Mouse (Mus musculus): ENCODE data around the gene Dnase2a. TPM values are rescaled to one million over a fixed set of nuclear protein-coding genes. Genes with fewer than 3 reads are reported as not detected.
A peak's percentile ranks its signal among the peaks of the same experiment; 100 is the strongest.
"Not testable (repeated sequence)": the region's sequence is repeated elsewhere in the genome, so short reads cannot be mapped to it uniquely, and the experiment has no call there.

Dnase2a gene
- polyA plus RNA-seq, 1 experiment from 2014 or later: 11.4 TPM

DNA sequence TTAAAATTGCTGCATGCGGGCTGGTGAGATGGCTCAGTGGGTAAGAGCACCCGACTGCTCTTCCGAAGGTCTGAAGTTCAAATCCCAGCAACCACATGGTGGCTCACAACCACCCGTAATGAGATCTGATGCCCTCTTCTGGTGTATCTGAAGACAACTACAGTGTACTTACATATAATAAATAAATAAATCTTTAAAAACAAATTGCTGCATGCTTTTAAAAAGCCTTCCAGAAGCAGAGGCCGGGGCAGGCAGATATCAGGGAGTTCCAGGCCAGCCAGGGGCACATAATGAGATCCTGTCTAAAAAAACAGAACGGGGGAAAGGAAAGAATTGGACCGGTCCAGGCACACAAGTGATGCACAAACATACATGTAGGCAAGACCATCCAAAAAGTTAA is 381 bp upstream of the Dnase2a start:
- WGBS (ENCODE audit: insufficient replicate concordance): 11% methylated on average over 7 of the region's 7 CpGs
- Histone ChIP-seq H3K27ac (replicated peaks) (peak overlapping the region; percentile 88), H3K9ac (0 out of 2 replicates have a peak overlapping the region, but pooled peaks have one; percentile 81), H3K4me3 (replicated peaks) (peak overlapping the region; percentile 67), H3K4me1 (replicated peaks) (peaks cover 76% of the 10 kb centered on the region), H3K36me3 (replicated peaks) (peaks cover 56% of the 10 kb centered on the region), H3K27me3 (peaks cover 22% of the 10 kb centered on the region), H3K4me2 (peak overlapping the region; percentile 88)
- peak; percentile 2; the same call in 1 of the 2 replicates for ATAC-seq (ENCODE audit: insufficient read depth)
- not testable (repeated sequence) for H3K9me3 ChIP-seq (replicated peaks)

DNA sequence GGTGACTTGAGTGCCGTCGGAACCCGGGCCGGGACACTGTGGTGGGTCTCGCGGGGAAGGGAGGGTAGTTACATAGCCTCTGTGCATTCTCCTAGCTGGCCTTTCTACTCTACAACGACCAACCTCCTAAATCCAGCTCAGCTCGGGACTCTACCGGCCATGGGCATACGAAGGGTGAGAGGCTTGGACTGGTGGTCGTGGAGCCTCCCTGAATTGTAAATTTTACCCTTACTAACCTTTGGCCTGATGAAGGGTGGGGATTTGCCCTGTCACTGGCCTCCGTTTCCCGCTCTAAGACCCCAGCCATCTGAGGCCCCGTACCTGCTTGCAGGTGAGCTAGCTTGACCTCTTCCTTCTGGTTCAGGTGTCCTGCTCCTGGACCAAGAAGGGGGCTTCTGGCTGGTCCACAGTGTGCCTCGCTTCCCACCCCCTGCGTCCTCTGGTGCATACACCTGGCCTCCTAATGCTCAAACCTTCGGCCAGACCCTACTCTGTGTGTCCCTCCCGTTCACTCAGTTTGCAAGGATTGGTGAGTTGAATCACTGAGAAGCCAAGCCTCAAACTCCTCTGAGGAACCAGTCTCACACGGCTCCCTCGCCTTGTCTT is 905 bp downstream of the Dnase2a start:
- ATAC-seq (ENCODE audit: insufficient read depth): no peak; the same call in 1 of the 2 replicates
- Histone ChIP-seq H3K9me3 (replicated peaks) (no peaks in the 10 kb centered on the region), H3K36me3 (replicated peaks) (peaks cover 46% of the 10 kb centered on the region), H3K4me1 (replicated peaks) (peaks cover 80% of the 10 kb centered on the region), H3K9ac (peak overlapping the region; percentile 81), H3K27me3 (peaks cover 30% of the 10 kb centered on the region), H3K4me2 (peak overlapping the region; percentile 88), H3K27ac (replicated peaks) (peak overlapping the region; percentile 88), H3K4me3 (replicated peaks) (peak overlapping the region; percentile 67)
- WGBS (ENCODE audit: insufficient replicate concordance): 48% methylated on average over 20 of the region's 20 CpGs

- Histone ChIP-seq H3K9ac (peak overlapping the region; percentile 81), H3K27ac (replicated peaks) (peak overlapping the region; percentile 88), H3K4me3 (replicated peaks) (peak overlapping the region; percentile 67), H3K4me2 (peak overlapping the region; percentile 88), H3K4me1 (replicated peaks) (peaks cover 74% of the 10 kb centered on the region), H3K9me3 (replicated peaks) (no peaks in the 10 kb centered on the region), H3K36me3 (replicated peaks) (peaks cover 40% of the 10 kb centered on the region), H3K27me3 (peaks cover 30% of the 10 kb centered on the region)
- ATAC-seq (ENCODE audit: insufficient read depth): no peak
- WGBS (ENCODE audit: insufficient replicate concordance): 50% methylated on average over 5 of the region's 5 CpGs
Observed at GRCm38 (mm10) chr8:84909949-84910348, 1.6 kb downstream of the Dnase2a start.

DNA sequence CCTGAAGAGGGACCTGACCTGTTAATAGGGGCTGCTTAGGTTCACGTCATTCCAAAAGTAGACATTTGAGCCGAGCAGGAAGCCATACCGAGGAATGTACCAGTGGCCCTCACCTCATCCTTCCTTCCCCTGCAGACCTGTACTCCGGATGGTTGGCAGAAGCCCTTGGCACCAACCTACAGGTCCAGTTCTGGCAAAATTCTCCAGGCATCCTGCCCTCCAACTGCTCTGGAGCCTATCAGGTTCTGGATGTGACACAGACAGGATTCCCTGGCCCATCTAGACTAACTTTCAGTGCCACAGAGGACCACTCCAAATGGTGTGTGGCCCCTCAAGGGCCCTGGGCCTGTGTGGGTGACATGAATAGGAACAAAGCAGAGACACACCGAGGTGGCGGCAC is 2.2 kb downstream of the Dnase2a start:
- Histone ChIP-seq H3K27ac (replicated peaks) (no peak overlapping the region), H3K4me3 (replicated peaks) (peak overlapping the region; percentile 67; the same call in 1 of the 2 replicates), H3K4me2 (peak overlapping the region; percentile 88), H3K4me1 (replicated peaks) (peaks cover 68% of the 10 kb centered on the region), H3K9me3 (replicated peaks) (no peaks in the 10 kb centered on the region), H3K9ac (no peak overlapping the region), H3K27me3 (peaks cover 33% of the 10 kb centered on the region), H3K36me3 (replicated peaks) (peaks cover 34% of the 10 kb centered on the region)
- WGBS (ENCODE audit: insufficient replicate concordance): 79% methylated on average over 6 of the region's 6 CpGs
- no peak for ATAC-seq (ENCODE audit: insufficient read depth)

GRCm38 (mm10) chr8:84911854-84912253 is 3.5 kb downstream of the Dnase2a start:
- no peak overlapping the region for H3K27ac ChIP-seq (replicated peaks)
- H3K9ac ChIP-seq: no peak overlapping the region
- H3K4me2 ChIP-seq: peak overlapping the region; percentile 96; the same call in 1 of the 2 replicates
- H3K27me3 ChIP-seq: peaks cover 45% of the 10 kb centered on the region
- peaks cover 21% of the 10 kb centered on the region for H3K36me3 ChIP-seq (replicated peaks)
- 88% methylated on average over 9 of the region's 9 CpGs for WGBS (ENCODE audit: insufficient replicate concordance)
- no peaks in the 10 kb centered on the region for H3K9me3 ChIP-seq (replicated peaks)
- no peak for ATAC-seq (ENCODE audit: insufficient read depth)
- H3K4me3 ChIP-seq (replicated peaks): no peak overlapping the region
- peaks cover 57% of the 10 kb centered on the region for H3K4me1 ChIP-seq (replicated peaks)

- H3K27ac ChIP-seq (replicated peaks): 0 out of 2 replicates have a peak overlapping the region, but pooled peaks have one; percentile 66
- H3K9ac ChIP-seq: peak overlapping the region; percentile 57; the same call in 1 of the 2 replicates
- no peaks in the 10 kb centered on the region for H3K9me3 ChIP-seq (replicated peaks)
- peak overlapping the region; percentile 96 for H3K4me2 ChIP-seq
- ATAC-seq (ENCODE audit: insufficient read depth): no peak
- H3K27me3 ChIP-seq: peaks cover 50% of the 10 kb centered on the region
- peaks cover 15% of the 10 kb centered on the region for H3K36me3 ChIP-seq (replicated peaks)
- H3K4me3 ChIP-seq (replicated peaks): peak overlapping the region; percentile 57
- H3K4me1 ChIP-seq (replicated peaks): peaks cover 53% of the 10 kb centered on the region
- WGBS (ENCODE audit: insufficient replicate concordance): 34% methylated on average over 27 of the region's 27 CpGs
Observed at GRCm38 (mm10) chr8:84912391-84912790, 4.0 kb downstream of the Dnase2a start.

GRCm38 (mm10) chr8:84912895-84913501 is 4.6 kb downstream of the Dnase2a start:
- Histone ChIP-seq H3K4me3 (replicated peaks) (peak overlapping the region; percentile 57), H3K9me3 (replicated peaks) (no peaks in the 10 kb centered on the region), H3K36me3 (replicated peaks) (peaks cover 12% of the 10 kb centered on the region), H3K9ac (peak overlapping the region; percentile 57), H3K27ac (replicated peaks) (peak overlapping the region; percentile 66), H3K4me1 (replicated peaks) (peaks cover 47% of the 10 kb centered on the region), H3K27me3 (peaks cover 56% of the 10 kb centered on the region), H3K4me2 (peak overlapping the region; percentile 96)
- ATAC-seq (ENCODE audit: insufficient read depth): peak; percentile 47
- WGBS (ENCODE audit: insufficient replicate concordance): 2% methylated on average over 55 of the region's 55 CpGs

DNA sequence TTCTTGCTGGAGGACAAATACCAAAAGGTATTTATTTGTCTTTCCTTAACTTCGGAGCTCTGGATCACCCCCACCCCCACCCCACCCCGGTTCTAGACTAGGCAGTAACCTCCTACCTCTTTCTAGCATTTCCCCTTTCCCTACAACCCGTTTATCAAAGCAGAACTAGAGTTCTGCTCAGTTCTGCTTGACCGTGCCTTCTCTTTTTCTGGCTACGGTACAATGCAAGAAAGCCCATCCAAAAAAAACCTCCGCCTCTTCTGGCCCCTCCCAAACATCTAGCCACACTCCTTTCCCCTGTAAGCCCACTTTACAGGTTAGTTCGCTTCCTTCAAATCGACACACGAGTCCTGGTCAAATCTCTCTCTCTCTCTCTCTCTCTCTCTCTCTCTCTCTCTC is 5.1 kb downstream of the Dnase2a start:
- peak overlapping the region; percentile 96 for H3K4me2 ChIP-seq
- ATAC-seq (ENCODE audit: insufficient read depth): no peak
- H3K36me3 ChIP-seq (replicated peaks): peaks cover 12% of the 10 kb centered on the region
- peak overlapping the region; percentile 57 for H3K9ac ChIP-seq
- peaks cover 44% of the 10 kb centered on the region for H3K4me1 ChIP-seq (replicated peaks)
- H3K27me3 ChIP-seq: peaks cover 61% of the 10 kb centered on the region
- WGBS (ENCODE audit: insufficient replicate concordance): 13% methylated on average over 9 of the region's 9 CpGs
- H3K4me3 ChIP-seq (replicated peaks): peak overlapping the region; percentile 57
- H3K27ac ChIP-seq (replicated peaks): peak overlapping the region; percentile 66
- H3K9me3 ChIP-seq (replicated peaks): no peaks in the 10 kb centered on the region

- Histone ChIP-seq H3K9ac (no peak overlapping the region), H3K4me2 (peak overlapping the region; percentile 96), H3K9me3 (replicated peaks) (no peaks in the 10 kb centered on the region), H3K4me1 (replicated peaks) (peaks cover 40% of the 10 kb centered on the region), H3K36me3 (replicated peaks) (peaks cover 12% of the 10 kb centered on the region), H3K27ac (replicated peaks) (peak overlapping the region; percentile 66; the same call in 1 of the 2 replicates), H3K4me3 (replicated peaks) (peak overlapping the region; percentile 57; the same call in 1 of the 2 replicates), H3K27me3 (peaks cover 65% of the 10 kb centered on the region)
- ATAC-seq (ENCODE audit: insufficient read depth): no peak
- 15% methylated on average over 4 of the region's 4 CpGs for WGBS (ENCODE audit: insufficient replicate concordance)
Observed at GRCm38 (mm10) chr8:84913960-84914359, 5.6 kb downstream of the Dnase2a start.

- 78% methylated on average over 8 of the region's 8 CpGs for WGBS (ENCODE audit: insufficient replicate concordance)
- peaks cover 73% of the 10 kb centered on the region for H3K27me3 ChIP-seq
- no peak for ATAC-seq (ENCODE audit: insufficient read depth)
Observed at GRCm38 (mm10) chr8:84915269-84915668, 6.9 kb downstream of the Dnase2a start.

DNA sequence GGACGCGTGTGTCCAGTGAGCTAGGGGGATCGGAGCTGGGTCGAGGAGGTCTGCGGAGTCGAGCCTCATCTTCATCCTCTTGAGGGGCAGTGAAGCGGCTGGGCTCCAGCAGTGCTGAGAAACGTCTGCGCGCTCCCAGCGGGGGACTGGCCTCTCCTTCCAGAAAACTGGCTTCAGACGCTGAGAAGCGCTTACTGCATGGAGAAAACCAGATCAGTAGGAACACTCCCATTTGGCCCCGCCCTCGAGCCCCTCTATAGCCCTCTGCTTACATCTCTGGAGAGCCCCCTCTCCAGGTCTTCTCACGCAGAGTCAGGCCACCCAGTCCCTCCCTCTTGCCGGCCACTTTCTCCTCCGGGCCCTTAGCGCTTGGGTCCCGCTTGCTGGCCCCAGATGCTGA is 9.4 kb downstream of the Dnase2a start:
- Histone ChIP-seq H3K9me3 (replicated peaks) (no peaks in the 10 kb centered on the region), H3K4me2 (no peak overlapping the region), H3K27me3 (peaks cover 61% of the 10 kb centered on the region), H3K4me3 (replicated peaks) (no peak overlapping the region), H3K9ac (no peak overlapping the region), H3K36me3 (replicated peaks) (no peaks in the 10 kb centered on the region), H3K4me1 (replicated peaks) (peaks cover 15% of the 10 kb centered on the region), H3K27ac (replicated peaks) (no peak overlapping the region)
- no peak for ATAC-seq (ENCODE audit: insufficient read depth)
- 32% methylated on average over 20 of the region's 20 CpGs for WGBS (ENCODE audit: insufficient replicate concordance)

More at GRCm38 (mm10) chr8:84915269-84915668, 6.9 kb downstream of the Dnase2a start:
- H3K4me1 ChIP-seq (replicated peaks): peaks cover 26% of the 10 kb centered on the region
- no peak overlapping the region for H3K27ac ChIP-seq (replicated peaks)
- no peak overlapping the region for H3K9ac ChIP-seq
- H3K4me3 ChIP-seq (replicated peaks): no peak overlapping the region
- H3K36me3 ChIP-seq (replicated peaks): peaks cover 12% of the 10 kb centered on the region
- no peaks in the 10 kb centered on the region for H3K9me3 ChIP-seq (replicated peaks)
- H3K4me2 ChIP-seq: no peak overlapping the region
